Mouse (Mus musculus): ENCODE measurements around the gene Aanat.

GRCm38 (mm10) chr11:116599230-116599629, 13.0 kb downstream of the Aanat start:
- TF ChIP-seq CTCF (IDR thresholded peaks at IDR 0.05) (no peak), EP300 (IDR thresholded peaks at IDR 0.05) (no peak)

All from lung, postnatal 0 days (tissue).